Mouse (Mus musculus): Measurements from ENCODE around the gene Gpr146.

DNA sequence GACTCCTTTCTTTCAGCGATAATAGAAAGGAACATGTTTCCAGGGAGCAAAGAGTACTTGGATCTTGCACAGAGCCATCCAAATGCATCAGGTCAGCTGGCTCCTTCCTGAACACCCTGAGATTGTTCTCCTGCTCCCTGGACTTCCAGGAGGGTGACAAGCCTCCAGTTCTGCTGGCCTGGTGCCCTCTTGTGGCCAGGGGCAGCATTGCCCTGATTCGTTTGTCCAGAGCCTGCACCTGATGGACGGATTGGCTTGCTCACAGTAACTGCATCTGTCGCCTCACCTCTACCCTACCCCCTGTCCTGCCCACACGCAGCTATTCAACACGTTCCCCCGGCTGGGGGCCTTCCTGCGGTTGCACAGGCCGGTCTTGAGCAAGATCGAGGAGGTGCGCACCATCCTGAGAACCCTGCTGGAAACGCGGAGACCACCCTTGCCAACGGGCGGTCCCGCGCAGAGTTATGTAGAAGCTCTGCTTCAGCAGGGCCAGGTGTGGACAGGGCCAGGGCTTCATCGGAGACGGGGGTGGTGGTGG is 22.2 kb upstream of the Gpr146 start:
- TF ChIP-seq EP300 (optimal IDR thresholded peaks at IDR 0.05) (no peak), CTCF (IDR thresholded peaks at IDR 0.05; ENCODE audit: low read depth) (peak; percentile 97)

All from stomach, postnatal 0 days (tissue).